Mouse (Mus musculus) spleen, adult 2 months (tissue): ENCODE results near the gene Srpr.

Experiments
- CTCF ChIP-seq: fragments of 200-500 bp; IDR thresholded peaks from 2 replicates; pipeline ENCODE4 v1.5.1; 2011; ENCODE audit warnings: mild to moderate bottlenecking, inconsistent platforms; ENCODE audit not compliant: insufficient read depth, insufficient read length, insufficient replicate concordance; ENCODE audit errors: extremely low read depth
- POLR2A ChIP-seq: fragments of 200-500 bp; IDR thresholded peaks from 2 replicates; pipeline ENCODE4 v1.6.1; 2011; ENCODE audit warnings: low read depth, low read length, inconsistent platforms

- TF ChIP-seq POLR2A (no peak), CTCF (no peak)
Measured at GRCm38 (mm10) chr9:35290417-35290816, 90.4 kb downstream of the Srpr start.
